Mouse (Mus musculus): ENCODE measurements around the gene Ppme1.

- no peak for TF ChIP-seq CTCF (IDR thresholded peaks at IDR 0.05; ENCODE audit: extremely low read depth, insufficient read depth, insufficient read length, insufficient replicate concordance)
- no peak for TF ChIP-seq POLR2A (IDR thresholded peaks at IDR 0.05; ENCODE audit: low read depth, low read length)
Measured at GRCm38 (mm10) chr7:100317534-100317933, 54.6 kb downstream of the Ppme1 start.
